Mouse (Mus musculus) liver, embryonic 14.5 days (tissue): Measurements from ENCODE around the gene Pramel6.

Source experiments
- CTCF ChIP-seq: IDR thresholded peaks from 2 replicates; pipeline ENCODE4 v1.5.1; 2016; ENCODE audit warnings: antibody characterized with exemption, low read depth, control low read depth
- EP300 ChIP-seq: IDR thresholded peaks from 2 replicates; pipeline ENCODE4 v1.6.1; 2016; ENCODE audit warnings: antibody characterized with exemption, low read depth

- TF ChIP-seq CTCF (no peak), EP300 (no peak)
Measured at GRCm38 (mm10) chr2:87531496-87531895, 25.1 kb downstream of the Pramel6 start, which contains the start of gene Olfr153.
